Mouse (Mus musculus) liver, embryonic 12.5 days (tissue): Measurements from ENCODE around the gene Mlxipl. TPM values are rescaled to one million over a fixed set of nuclear protein-coding genes. Genes with fewer than 3 reads are reported as not detected.
"Not testable (repeated sequence)": the region's sequence is repeated elsewhere in the genome, so short reads cannot be mapped to it uniquely, and the experiment has no call there.

ENCODE experiments used
- ATAC-seq: fragments of 200-750 bp; cut with Nextera tagmentation; 2 replicates; pipeline ENCODE4 v1.8.0; 2017; ENCODE audit warnings: moderate number of reproducible peaks, mild to moderate bottlenecking, moderate library complexity
- H3K27ac ChIP-seq: fragments of 300-500 bp; sonication (generic); 2 replicates; pipeline ENCODE4 v1.5.1; 2016; ENCODE audit warnings: mild to moderate bottlenecking
- H3K27me3 ChIP-seq: fragments of 300-500 bp; sonication (generic); replicated peaks from 2 replicates; pipeline ENCODE4 v1.6.1; 2016; ENCODE audit warnings: mild to moderate bottlenecking, moderate library complexity
- H3K36me3 ChIP-seq: fragments of 300-500 bp; sonication (generic); 2 replicates; pipeline ENCODE4 v1.6.1; 2016; ENCODE audit warnings: mild to moderate bottlenecking, moderate library complexity
- H3K4me1 ChIP-seq: fragments of 300-500 bp; sonication (generic); 2 replicates; pipeline ENCODE4 v1.6.1; 2016
- H3K4me2 ChIP-seq: fragments of 300-500 bp; sonication (generic); 2 replicates; pipeline ENCODE4 v1.6.1; 2016; ENCODE audit warnings: mild to moderate bottlenecking, moderate library complexity
- H3K4me3 ChIP-seq: fragments of 300-500 bp; sonication (generic); 2 replicates; pipeline ENCODE4 v1.5.1; 2016; ENCODE audit warnings: mild to moderate bottlenecking, moderate library complexity
- H3K9ac ChIP-seq: fragments of 300-500 bp; sonication (generic); 2 replicates; pipeline ENCODE4 v1.6.1; 2016; ENCODE audit warnings: mild to moderate bottlenecking, moderate library complexity
- H3K9me3 ChIP-seq: fragments of 300-500 bp; sonication (generic); replicated peaks from 2 replicates; pipeline ENCODE4 v1.6.1; 2016; ENCODE audit warnings: mild to moderate bottlenecking, moderate library complexity
- WGBS: fragments of 180-500 bp; shearing (Covaris S2); methylation state at CpG from one replicate; pipeline ENCODE4 v1.1.7; 2016; ENCODE audit not compliant: insufficient replicate concordance; 5-methylcytosine and 5-hydroxymethylcytosine counted together
- polyA plus RNA-seq: library from polyadenylated mRNA; unstranded; fragments of >200 nt; fragmentation: Nextera tagmentation; extraction: Ambion mirVana; gene quantifications from 2 replicates; pipeline ENCODE4 v1.2.1, GENCODE M21; 2016

Gene Mlxipl
- polyA plus RNA-seq, result 11.6 and 12.2 TPM in 2 replicates

DNA sequence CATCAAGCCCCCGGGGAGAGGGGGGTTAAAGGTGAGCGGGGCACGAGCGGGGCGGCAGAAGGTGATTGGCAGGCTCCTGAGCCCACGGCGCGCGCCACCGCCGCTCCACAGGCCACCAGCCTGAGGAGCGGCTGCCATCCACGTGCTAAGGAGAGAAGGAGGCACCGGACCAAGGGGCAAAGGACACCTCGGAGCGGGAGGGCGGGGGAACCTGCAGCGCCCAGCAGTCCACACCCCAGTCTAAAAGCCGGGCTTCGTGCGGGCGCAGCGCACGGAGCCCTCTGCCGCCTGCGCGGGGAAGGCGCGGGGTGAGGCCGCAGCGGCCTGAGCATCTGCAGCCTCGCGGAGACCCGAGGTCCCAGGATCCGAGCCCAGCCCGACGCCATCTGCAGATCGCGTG is at the start of gene Mlxipl:
Gene Mlxipl (plus strand): TSS at position 238 of the 400 bp plus-strand sequence.
- peaks cover 88% of the 10 kb centered on the region for H3K27me3 ChIP-seq

DNA sequence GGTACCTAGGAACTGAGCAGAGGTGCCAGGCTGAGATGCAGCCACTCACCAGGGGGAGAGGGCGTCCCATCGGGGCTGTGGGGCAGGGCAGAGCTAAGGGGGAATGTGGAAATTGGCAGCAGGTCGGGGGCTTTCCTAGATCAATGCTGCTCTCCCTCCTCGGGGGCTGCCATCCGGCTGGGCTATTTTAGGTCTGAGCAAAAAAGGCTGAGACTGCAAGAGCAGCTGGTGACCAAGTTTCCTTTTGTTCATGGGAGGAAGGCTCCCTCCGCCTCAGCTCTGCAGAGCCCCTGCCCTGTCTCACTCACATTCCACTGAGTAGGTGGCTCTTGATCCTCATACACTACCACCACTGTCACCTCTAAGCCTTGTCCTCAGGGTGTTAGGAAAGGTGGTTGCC is 49.6 kb upstream of the Mlxipl start:
- Histone ChIP-seq H3K4me2 (peak overlapping the region; percentile 70), H3K9ac (peak overlapping the region; percentile 42; the same call in 1 of the 2 replicates), H3K36me3 (peaks cover 11% of the 10 kb centered on the region), H3K4me1 (peaks cover 53% of the 10 kb centered on the region), H3K4me3 (no peak overlapping the region), H3K27me3 (no peaks in the 10 kb centered on the region), H3K27ac (peak overlapping the region; percentile 53; the same call in 1 of the 2 replicates), H3K9me3 (no peaks in the 10 kb centered on the region)
- ATAC-seq, result no peak
- 37% methylated on average over 6 of the region's 6 CpGs for WGBS

More for the DNA sequence above, at the start of gene Mlxipl:
- Histone ChIP-seq H3K4me2 (peak within 1 kb of the TSS; percentile 38), H3K4me1 (no peaks in the 10 kb centered on the region), H3K9ac (no peak within 1 kb of the TSS), H3K36me3 (no peaks in the 10 kb centered on the region), H3K9me3 (no peaks in the 10 kb centered on the region), H3K27ac (no peak within 1 kb of the TSS), H3K4me3 (no peak within 1 kb of the TSS; the same call in 1 of the 2 replicates)
- no peak for ATAC-seq
- 5% methylated on average over 39 of the region's 39 CpGs for WGBS

DNA sequence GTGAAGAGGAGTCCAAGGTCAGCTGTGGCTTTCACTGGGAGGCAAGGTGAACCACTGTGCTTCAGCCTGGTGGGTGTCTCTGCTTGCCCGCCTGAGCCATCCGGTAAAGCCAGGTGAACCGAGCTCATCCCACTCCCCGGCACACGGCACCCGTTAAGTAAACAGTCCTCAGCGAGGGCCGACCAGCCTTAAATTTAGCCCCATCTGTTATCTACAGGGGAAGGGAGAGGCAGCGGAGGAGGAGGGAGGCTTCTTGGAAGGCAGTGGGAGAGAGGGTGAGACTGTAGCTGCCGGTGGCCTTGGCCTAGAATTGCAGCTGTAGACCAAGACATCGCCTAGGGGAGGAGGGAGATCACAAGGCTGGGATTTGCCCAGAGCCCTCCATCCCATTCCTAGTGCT is 48.9 kb upstream of the Mlxipl start:
- WGBS, result 20% methylated on average over 11 of the region's 11 CpGs
- ATAC-seq, result peak; percentile 50

DNA sequence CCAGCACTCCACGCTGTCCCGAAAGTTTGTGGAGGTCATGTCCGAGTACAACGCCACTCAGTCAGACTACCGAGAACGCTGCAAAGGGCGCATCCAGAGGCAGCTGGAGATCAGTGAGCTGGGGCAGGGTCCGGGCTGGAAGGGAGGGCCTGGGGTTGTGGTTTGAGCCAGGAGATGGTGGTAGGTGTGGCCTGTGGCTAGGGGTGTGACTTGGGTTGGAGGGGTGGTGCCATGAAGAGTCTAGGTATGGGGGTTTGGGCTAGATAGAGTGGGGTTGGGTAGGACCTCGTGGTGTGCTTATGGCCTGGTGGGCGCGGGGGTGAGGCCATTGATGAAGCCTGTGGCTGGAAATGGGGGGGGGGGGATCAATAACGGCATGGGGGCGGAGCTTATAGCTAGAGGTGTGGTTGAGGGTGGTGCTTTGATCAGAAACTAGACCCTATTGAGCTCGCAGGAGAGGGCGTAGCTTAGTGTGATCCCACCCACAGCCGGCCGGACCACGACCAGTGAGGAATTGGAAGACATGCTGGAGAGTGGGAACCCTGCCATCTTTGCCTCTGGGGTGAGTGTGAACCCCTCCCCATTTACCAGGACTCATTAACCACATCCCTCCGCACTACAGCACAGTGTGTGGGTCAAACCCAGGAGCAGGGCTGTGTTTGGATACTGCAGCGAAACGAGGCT is 47.4 kb upstream of the Mlxipl start:
- no peaks in the 10 kb centered on the region for H3K27me3 ChIP-seq
- peak overlapping the region; percentile 56; the same call in 1 of the 2 replicates for H3K9ac ChIP-seq
- H3K27ac ChIP-seq, result peak overlapping the region; percentile 48
- peak; percentile 71 for ATAC-seq
- H3K36me3 ChIP-seq, result peaks cover 20% of the 10 kb centered on the region
- H3K4me2 ChIP-seq, result peak overlapping the region; percentile 70
- peaks cover 45% of the 10 kb centered on the region for H3K4me1 ChIP-seq
- H3K4me3 ChIP-seq, result peak overlapping the region; percentile 48
- H3K9me3 ChIP-seq, result no peaks in the 10 kb centered on the region
- WGBS, result 28% methylated on average over 20 of the region's 21 CpGs

More for the DNA sequence above, 48.9 kb upstream of the Mlxipl start:
- H3K9ac ChIP-seq, result peak overlapping the region; percentile 42; the same call in 1 of the 2 replicates
- no peaks in the 10 kb centered on the region for H3K27me3 ChIP-seq
- peak overlapping the region; percentile 70 for H3K4me2 ChIP-seq
- H3K36me3 ChIP-seq, result peaks cover 17% of the 10 kb centered on the region
- peak overlapping the region; percentile 53 for H3K27ac ChIP-seq
- H3K4me3 ChIP-seq, result no peak overlapping the region
- H3K9me3 ChIP-seq, result no peaks in the 10 kb centered on the region
- peaks cover 49% of the 10 kb centered on the region for H3K4me1 ChIP-seq

DNA sequence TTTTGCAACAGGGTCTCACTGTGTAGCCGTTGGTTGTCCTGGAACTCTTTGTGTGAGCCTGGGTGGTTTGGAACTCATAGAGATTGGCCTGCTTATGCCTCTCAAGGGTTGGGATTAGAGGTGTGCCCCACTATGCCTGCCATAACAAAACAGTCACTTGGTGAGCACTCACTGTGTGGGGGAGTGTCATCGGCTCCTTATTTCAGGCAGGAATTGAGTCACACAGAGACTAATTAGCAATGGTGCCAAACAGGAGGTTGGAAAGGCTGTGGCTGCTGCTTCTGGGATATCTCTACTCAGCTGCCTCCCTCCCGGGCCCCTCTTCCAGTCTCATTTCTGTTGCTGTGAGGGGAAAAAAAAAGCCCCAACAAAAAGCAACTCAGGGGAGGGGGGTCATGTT is 45.1 kb upstream of the Mlxipl start:
- WGBS, result 77% methylated on average over 3 of the region's 3 CpGs
- Histone ChIP-seq H3K4me2 (no peak overlapping the region), H3K27me3 (no peaks in the 10 kb centered on the region), H3K4me1 (peaks cover 36% of the 10 kb centered on the region), H3K9me3 (no peaks in the 10 kb centered on the region), H3K27ac (no peak overlapping the region), H3K9ac (no peak overlapping the region), H3K4me3 (no peak overlapping the region), H3K36me3 (peaks cover 34% of the 10 kb centered on the region)
- no peak for ATAC-seq

DNA sequence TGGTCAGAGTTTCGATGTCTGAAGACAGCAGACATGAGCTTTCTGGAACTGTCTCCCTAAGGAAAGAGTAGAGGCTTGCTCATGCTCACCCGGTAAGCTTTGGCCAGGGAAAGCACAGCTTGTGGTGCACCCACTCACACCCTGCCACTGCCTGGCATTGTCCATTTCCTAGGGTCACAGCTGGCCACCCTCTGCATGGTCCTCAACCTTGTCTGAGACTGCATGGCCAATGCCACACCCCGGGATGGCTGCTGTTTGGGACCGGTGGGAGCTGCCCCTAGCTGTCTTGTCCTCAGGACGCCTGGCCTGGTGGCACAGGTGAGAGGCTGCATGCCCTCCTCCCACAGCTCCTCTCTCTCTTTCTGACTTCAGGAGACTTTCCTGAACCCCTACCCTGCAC is 41.2 kb upstream of the Mlxipl start:
- Histone ChIP-seq H3K9ac (no peak overlapping the region), H3K4me2 (no peak overlapping the region), H3K4me1 (no peaks in the 10 kb centered on the region), H3K9me3 (no peaks in the 10 kb centered on the region), H3K27me3 (no peaks in the 10 kb centered on the region), H3K36me3 (peaks cover 61% of the 10 kb centered on the region), H3K27ac (no peak overlapping the region), H3K4me3 (no peak overlapping the region)
- no peak for ATAC-seq
- WGBS, result 84% methylated on average over 5 of the region's 5 CpGs

DNA sequence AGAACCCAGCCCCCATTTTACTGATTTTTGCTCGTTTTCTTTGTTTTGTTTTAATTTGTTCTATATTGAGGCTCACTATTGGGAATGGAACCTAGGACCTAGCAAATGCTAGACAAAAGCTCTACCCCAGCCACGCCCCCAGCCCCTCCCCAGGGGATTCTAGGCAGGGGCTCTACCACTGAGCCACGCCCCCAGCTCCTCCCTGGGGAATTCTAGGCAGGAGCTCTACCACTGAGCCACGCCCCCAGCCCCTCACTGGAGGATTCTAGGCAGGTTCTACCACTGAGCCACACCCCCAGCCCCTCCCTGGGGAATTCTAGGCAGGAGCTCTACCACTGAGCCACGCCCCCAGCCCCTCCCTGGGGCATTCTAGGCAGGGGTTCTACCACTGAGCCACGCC is 40.4 kb upstream of the Mlxipl start:
- 82% methylated on average over 6 of the region's 6 CpGs for WGBS
- ATAC-seq, result not testable (repeated sequence)

DNA sequence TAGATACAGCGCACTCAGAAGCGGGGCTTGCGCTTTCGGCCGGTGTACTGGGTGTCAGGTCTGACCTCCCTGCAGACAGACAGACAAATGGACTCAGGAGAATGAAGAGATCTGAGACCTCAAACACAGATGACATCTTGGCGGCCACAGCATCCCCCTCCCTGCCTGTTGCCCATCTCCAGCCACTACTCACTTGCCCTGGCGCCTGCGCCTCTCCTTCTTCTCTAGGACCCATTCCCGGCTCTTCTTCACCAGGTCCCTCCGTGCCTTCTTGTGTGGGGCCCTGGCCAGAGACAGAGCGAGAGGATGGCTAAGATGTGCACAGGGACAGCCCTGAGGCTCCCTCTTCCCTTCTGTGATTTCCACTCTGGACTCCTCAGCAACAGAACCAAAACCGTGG is 36.3 kb upstream of the Mlxipl start:
- Histone ChIP-seq H3K36me3 (peaks cover 84% of the 10 kb centered on the region), H3K4me2 (no peak overlapping the region), H3K9ac (no peak overlapping the region), H3K4me1 (no peaks in the 10 kb centered on the region), H3K4me3 (no peak overlapping the region), H3K27ac (no peak overlapping the region), H3K9me3 (no peaks in the 10 kb centered on the region), H3K27me3 (no peaks in the 10 kb centered on the region)
- 81% methylated on average over 12 of the region's 12 CpGs for WGBS
- ATAC-seq, result no peak

More for the DNA sequence above, 40.4 kb upstream of the Mlxipl start:
- H3K9ac ChIP-seq, H3K9me3 ChIP-seq, H3K4me3 ChIP-seq, H3K4me1 ChIP-seq, H3K27ac ChIP-seq, H3K4me2 ChIP-seq, H3K27me3 ChIP-seq: not testable (repeated sequence)
- peaks cover 65% of the 10 kb centered on the region for H3K36me3 ChIP-seq

DNA sequence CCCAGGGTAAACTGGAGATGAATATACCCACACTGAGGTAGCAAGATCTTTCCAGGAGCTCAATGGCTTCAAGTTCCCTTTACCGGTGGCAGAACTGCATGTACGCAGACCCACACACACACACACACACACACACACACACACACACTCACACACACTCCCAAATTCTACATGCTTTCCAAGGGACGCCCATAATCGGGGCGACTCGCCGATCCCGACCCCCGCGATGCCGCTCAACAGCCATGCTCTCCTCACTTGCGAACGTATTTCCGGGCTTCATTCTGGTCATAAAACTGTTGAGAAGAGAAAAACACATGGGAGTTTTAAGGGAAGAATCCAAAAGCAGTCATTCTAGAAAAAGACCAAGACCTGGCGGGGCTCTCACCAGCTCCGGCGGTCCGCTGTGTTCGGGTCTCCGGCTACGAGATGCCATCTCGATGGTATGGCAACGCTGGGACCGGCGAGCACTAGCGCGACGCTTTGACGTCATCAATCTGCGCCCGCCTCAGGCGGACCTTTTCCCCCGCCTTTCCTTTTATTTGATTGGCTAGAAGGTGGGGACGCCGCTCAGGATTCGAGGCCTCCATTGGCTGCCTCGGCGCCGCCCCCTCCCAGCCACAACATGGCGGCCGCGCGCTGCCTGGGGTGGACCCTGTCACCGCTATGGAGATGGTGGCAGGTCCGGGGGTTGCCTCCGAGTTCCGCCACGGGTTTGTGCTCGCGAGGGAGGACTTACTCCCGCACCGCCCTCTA is 25.9 kb upstream of the Mlxipl start, which contains the start of gene Dnajc30:
Gene Dnajc30 (plus strand): TSS at position 574 of the 753 bp plus-strand sequence.
- Histone ChIP-seq H3K4me1 (peaks cover 34% of the 10 kb centered on the region), H3K36me3 (peaks cover 59% of the 10 kb centered on the region), H3K4me3 (peak within 1 kb of the TSS; percentile 93), H3K4me2 (peak within 1 kb of the TSS; percentile 98), H3K27ac (peak within 1 kb of the TSS; percentile 79), H3K27me3 (no peaks in the 10 kb centered on the region), H3K9me3 (no peaks in the 10 kb centered on the region), H3K9ac (peak within 1 kb of the TSS; percentile 91)
- ATAC-seq, result peak; percentile 97
- under 1% methylated on average over 52 of the region's 52 CpGs for WGBS

DNA sequence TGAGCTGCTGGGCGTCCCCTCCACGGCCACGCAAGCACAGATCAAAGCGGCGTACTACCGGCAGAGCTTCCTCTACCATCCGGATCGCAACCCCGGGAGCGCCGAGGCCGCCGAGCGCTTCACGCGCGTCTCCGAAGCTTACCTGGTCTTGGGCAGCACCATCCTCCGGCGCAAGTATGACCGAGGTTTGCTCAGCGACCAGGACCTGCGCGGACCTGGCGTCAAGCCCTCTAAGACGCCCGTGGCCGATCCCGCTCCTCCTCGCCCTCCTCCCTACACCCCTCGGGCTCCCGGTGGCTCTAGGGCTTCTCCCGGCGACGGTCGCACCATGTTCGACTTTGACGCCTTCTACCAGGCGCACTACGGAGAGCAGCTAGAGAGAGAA is 25.3 kb upstream of the Mlxipl start:
- peaks cover 34% of the 10 kb centered on the region for H3K4me1 ChIP-seq
- H3K27me3 ChIP-seq, result no peaks in the 10 kb centered on the region
- H3K4me2 ChIP-seq, result peak overlapping the region; percentile 98
- peak overlapping the region; percentile 91 for H3K9ac ChIP-seq
- ATAC-seq, result peak; percentile 70
- H3K27ac ChIP-seq, result peak overlapping the region; percentile 79
- peaks cover 53% of the 10 kb centered on the region for H3K36me3 ChIP-seq
- peak overlapping the region; percentile 93 for H3K4me3 ChIP-seq
- H3K9me3 ChIP-seq, result no peaks in the 10 kb centered on the region
- under 1% methylated on average over 40 of the region's 40 CpGs for WGBS

DNA sequence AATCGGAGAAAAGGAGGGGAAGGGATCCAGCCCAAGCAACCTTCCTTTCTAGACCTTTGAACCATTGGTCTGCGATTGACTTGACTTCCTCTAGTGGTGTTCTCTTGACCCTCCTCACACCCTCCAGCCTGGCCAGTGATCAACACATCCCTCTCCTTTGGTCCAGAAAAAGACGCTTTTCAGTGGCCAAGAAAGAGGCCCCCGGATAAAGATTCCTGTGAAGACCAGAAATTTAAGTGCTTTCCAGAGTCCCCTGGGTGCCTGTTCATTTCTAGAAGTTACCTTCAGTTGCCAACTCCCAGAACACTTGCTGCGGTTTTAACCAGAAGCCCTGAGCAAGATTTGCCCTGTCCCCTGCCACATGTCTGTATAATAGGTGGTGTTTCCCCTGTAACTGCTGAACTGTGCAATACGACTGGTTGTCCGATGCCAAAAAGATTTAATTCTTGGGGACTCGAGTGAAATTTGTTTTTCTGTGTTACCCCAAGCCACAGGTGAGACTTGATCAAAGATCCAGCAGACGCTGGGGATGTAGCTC is 24.7 kb upstream of the Mlxipl start, which contains the start of gene Bud23:
Gene Bud23 (minus strand): TSS at position 51 of the 538 bp plus-strand sequence.
- ATAC-seq, result not testable (repeated sequence)

More for the DNA sequence above, 24.7 kb upstream of the Mlxipl start, which contains the start of gene Bud23:
- H3K27me3 ChIP-seq, H3K9me3 ChIP-seq: not testable (repeated sequence)
- Histone ChIP-seq H3K9ac (peak within 1 kb of the TSS; percentile 91), H3K4me2 (peak within 1 kb of the TSS; percentile 98), H3K4me1 (peaks cover 34% of the 10 kb centered on the region), H3K27ac (peak within 1 kb of the TSS; percentile 79), H3K36me3 (peaks cover 47% of the 10 kb centered on the region), H3K4me3 (peak within 1 kb of the TSS; percentile 93)
- 55% methylated on average over 9 of the region's 9 CpGs for WGBS
